Mouse (Mus musculus) lung, postnatal 36 days (tissue): ENCODE measurements at regions not wholly inside any gene's neighbourhood (a gene's known extent, or its start where the extent isn't known, plus 50 kb on each side); places are given as distances from the start of the nearest gene placed in this dataset.

ENCODE experiments used
- DNase-seq: peaks from one replicate; pipeline ENCODE4 v3.0.0; 2022; ENCODE audit warnings: mixed read lengths

- no peak for DNase-seq
Observed at GRCm38 (mm10) chr14:46706462-46706861, 53.9 kb upstream of the Cdkn3 start.

- peak; percentile 90 for DNase-seq
Observed at GRCm38 (mm10) chr14:46704316-46704751, 56.0 kb upstream of the Cdkn3 start.

GRCm38 (mm10) chr14:46702669-46703435, 57.5 kb upstream of the Cdkn3 start:
- DNase-seq, result peak; percentile 70

GRCm38 (mm10) chr14:46692571-46692970, 67.8 kb upstream of the Cdkn3 start:
- DNase-seq, result no peak

GRCm38 (mm10) chr14:46692067-46692466, 68.3 kb upstream of the Cdkn3 start:
- DNase-seq, result no peak

GRCm38 (mm10) chr14:46682728-46683127, 77.6 kb upstream of the Cdkn3 start:
- DNase-seq, result no peak

- DNase-seq, result no peak
Observed at GRCm38 (mm10) chr14:46678935-46679334, 81.4 kb upstream of the Cdkn3 start.

- DNase-seq, result no peak
Observed at GRCm38 (mm10) chr14:46671482-46672225, 88.7 kb upstream of the Cdkn3 start.

GRCm38 (mm10) chr14:46671062-46671461, 89.3 kb upstream of the Cdkn3 start:
- DNase-seq, result no peak

GRCm38 (mm10) chr14:46670221-46671046, 89.9 kb upstream of the Cdkn3 start:
- peak; percentile 16 for DNase-seq

- no peak for DNase-seq
Observed at GRCm38 (mm10) chr14:46668275-46668674, 92.1 kb upstream of the Cdkn3 start.

GRCm38 (mm10) chr14:46664305-46664704, 96.0 kb upstream of the Cdkn3 start:
- DNase-seq, result no peak

GRCm38 (mm10) chr14:46663529-46663928, 96.8 kb upstream of the Cdkn3 start:
- no peak for DNase-seq

GRCm38 (mm10) chr14:46661792-46662545, 98.4 kb upstream of the Cdkn3 start:
- no peak for DNase-seq

- no peak for DNase-seq
Observed at GRCm38 (mm10) chr14:46661118-46661791, 99.1 kb upstream of the Cdkn3 start.

GRCm38 (mm10) chr14:46659365-46659764, 101.0 kb upstream of the Cdkn3 start:
- no peak for DNase-seq

- DNase-seq, result no peak
Observed at GRCm38 (mm10) chr14:46656249-46656648, 104.1 kb upstream of the Cdkn3 start.

- no peak for DNase-seq
Observed at GRCm38 (mm10) chr14:46647319-46647974, 112.9 kb upstream of the Cdkn3 start.

GRCm38 (mm10) chr14:46646673-46647318, 113.5 kb upstream of the Cdkn3 start:
- no peak for DNase-seq

GRCm38 (mm10) chr14:46639116-46639826, 121.1 kb upstream of the Cdkn3 start:
- DNase-seq, result no peak
